ENCODE assay signal across 9 mouse cellular contexts in genomic region chr7:143480498-143480897, GRCm38 (mm10). TPM values are rescaled to one million over a fixed set of nuclear protein-coding genes. Genes with fewer than 3 reads are reported as not detected.
DNase-seq lines count a peak whose midpoint lies in the region; ATAC-seq and TF ChIP-seq lines count a peak whose summit lies in the region.
"Had no signal": no experiment of that assay in that cellular context is flagged by ENCODE, and none has a peak within 500 bp of the region (broad histone marks: within the 10 kb centered on the region; RNA-seq: fewer than 3 reads in every experiment).

No protein-coding gene starts in this region.

- H3K36me3 ChIP-seq in heart, postnatal 0 days (replicated peaks; ENCODE audit: control insufficient read depth, insufficient read depth, low read length) = no peaks in the 10 kb centered on the region
- no peaks in the 10 kb centered on the region for H3K36me3 ChIP-seq in lung, embryonic 14.5 days (ENCODE audit: insufficient read depth)
- H3K36me3 ChIP-seq: neural tube, embryonic 12.5 days had no signal

- TF ChIP-seq CTCF in bone marrow, adult 2 months (IDR thresholded peaks at IDR 0.05; ENCODE audit: control insufficient read depth, insufficient read depth, low read length) = peak; percentile 69; the same call in 1 of the 2 replicates
- peak; percentile 66 for TF ChIP-seq CTCF in heart, postnatal 0 days (IDR thresholded peaks at IDR 0.05; ENCODE audit: low read depth)
- TF ChIP-seq CTCF in lung, embryonic 14.5 days (IDR thresholded peaks at IDR 0.05; ENCODE audit: low read depth) = peak; percentile 80

- no peak for TF ChIP-seq EP300 in heart, postnatal 0 days (IDR thresholded peaks at IDR 0.05; ENCODE audit: low read depth)

- H3K4me3 ChIP-seq in bone marrow, adult 2 months (replicated peaks; ENCODE audit: control insufficient read depth, low read depth, low read length) = no peak overlapping the region
- no peak overlapping the region for H3K4me3 ChIP-seq in heart, postnatal 0 days (ENCODE audit: low read depth, low read length)
- no peak overlapping the region for H3K4me3 ChIP-seq in lung, embryonic 14.5 days (ENCODE audit: low read depth, low read length)
- H3K4me3 ChIP-seq: neural tube, embryonic 12.5 days had no signal

- no peak overlapping the region for H3K4me2 ChIP-seq in heart, postnatal 0 days (ENCODE audit: low read depth, low read length)
- no peak overlapping the region for H3K4me2 ChIP-seq in lung, embryonic 14.5 days
- H3K4me2 ChIP-seq: neural tube, embryonic 12.5 days had no signal

- H3K9ac ChIP-seq in heart, postnatal 0 days (replicated peaks; ENCODE audit: low read depth, low read length) = no peak overlapping the region
- no peak overlapping the region for H3K9ac ChIP-seq in lung, embryonic 14.5 days
- H3K9ac ChIP-seq: neural tube, embryonic 12.5 days had no signal

- 27% methylated on average over 13 of the region's 13 CpGs for WGBS in bone marrow, adult 2 months
- 23% methylated on average over 13 of the region's 13 CpGs for WGBS in heart, postnatal 0 days
- WGBS in lung, embryonic 14.5 days = 25% methylated on average over 13 of the region's 13 CpGs

- no peak for TF ChIP-seq POLR2A in bone marrow, adult 2 months (IDR thresholded peaks at IDR 0.05; ENCODE audit: borderline replicate concordance, control insufficient read depth, low read depth, low read length)

- no peaks in the 10 kb centered on the region for H3K9me3 ChIP-seq in heart, postnatal 0 days (replicated peaks; ENCODE audit: control insufficient read depth, low read length)
- no peaks in the 10 kb centered on the region for H3K9me3 ChIP-seq in lung, embryonic 14.5 days (ENCODE audit: low read depth, low read length)
- H3K9me3 ChIP-seq: neural tube, embryonic 12.5 days had no signal

- intact Hi-C loops in left cerebral cortex, postnatal 36 days (cut with DNase I) = loop anchor here (1.0 to 10.0 kb wide), 2 partner anchors 26 to 274 kb away; partner anchors contain the start of gene Osbpl5

- peak; percentile 27; the same call in 1 of the 2 replicates for ATAC-seq in heart, postnatal 0 days (ENCODE audit: insufficient read depth, low read depth)
- ATAC-seq in lung, embryonic 14.5 days (ENCODE audit: insufficient read depth) = peak; percentile 44; the same call in 1 of the 2 replicates

- no peak overlapping the region for H3K27ac ChIP-seq in bone marrow, adult 2 months (ENCODE audit: control insufficient read depth, insufficient read depth, low read depth, low read length, poor library complexity)
- no peak overlapping the region for H3K27ac ChIP-seq in heart, postnatal 0 days (ENCODE audit: low read depth)
- no peak overlapping the region for H3K27ac ChIP-seq in lung, embryonic 14.5 days (ENCODE audit: low read depth)
- H3K27ac ChIP-seq: neural tube, embryonic 12.5 days had no signal

- peak; percentile 66 to 88 for DNase-seq in adrenal gland, adult (ENCODE audit: inconsistent age in 2 of 2, low spot score in 1 of 2)
- DNase-seq in adrenal gland, postnatal 4 days (ENCODE audit: low spot score in 2 of 2) = no peak
- DNase-seq in left cerebral cortex, adult 18-20 months (ENCODE audit: low spot score in 2 of 2) = peak; percentile 35 to 64
- no peak for DNase-seq in left cerebral cortex, postnatal 36 days (ENCODE audit: low spot score in 2 of 2)
- peak; percentile 46 for DNase-seq in heart, postnatal 0 days (ENCODE audit: low spot score)
- peak; percentile 79 for DNase-seq in lung, embryonic 14.5 days
- peak; percentile 88 for DNase-seq in testis, postnatal 10 days (ENCODE audit: low spot score)

- H3K4me1 ChIP-seq in bone marrow, adult 2 months (ENCODE audit: control insufficient read depth, insufficient read depth, low read length) = no peaks in the 10 kb centered on the region
- no peaks in the 10 kb centered on the region for H3K4me1 ChIP-seq in heart, postnatal 0 days (ENCODE audit: control insufficient read depth, insufficient read depth)
- no peaks in the 10 kb centered on the region for H3K4me1 ChIP-seq in lung, embryonic 14.5 days (ENCODE audit: insufficient read depth)

- H3K27me3 ChIP-seq in heart, postnatal 0 days (ENCODE audit: control insufficient read depth, insufficient read depth, low read length) = peaks cover 19% of the 10 kb centered on the region; the same call in 1 of the 2 replicates
- no peaks in the 10 kb centered on the region for H3K27me3 ChIP-seq in lung, embryonic 14.5 days (ENCODE audit: insufficient read depth, low read length)

RNA-seq across cellular contexts. Expression of gene Slc22a18, which starts 7.0 kb away (rescaled TPM):
- 1 to 10 TPM; 5.5 to 7.0 TPM for total RNA-seq in adrenal gland, postnatal 4 days (2021)
- under 1 TPM; 0.68 to 0.86 TPM for total RNA-seq in left cerebral cortex, adult 18-20 months (2021)
- total RNA-seq in left cerebral cortex, postnatal 36 days (2021) = under 1 TPM; 0.34 to 0.89 TPM
- polyA plus RNA-seq in bone marrow, adult 2 months (2011; ENCODE audit: insufficient read depth, insufficient read length, low replicate concordance, missing spikeins) = 3.3 TPM in 1 of 2 replicates, not detected in the other
- 0.27 TPM in 1 of 2 replicates, not detected in the other for total RNA-seq in heart, postnatal 0 days (2014; rRNA removed; ENCODE audit: low replicate concordance)
- 0.60 and 0.93 TPM in 2 replicates for polyA plus RNA-seq in heart, postnatal 0 days (2015; fragmentation: Nextera tagmentation; extraction: Ambion mirVana)
- 0.91 and 1.4 TPM in 2 replicates for polyA plus RNA-seq in lung, embryonic 14.5 days (2014; fragmentation: Nextera tagmentation; extraction: Ambion mirVana)

RNA-seq across cellular contexts. Expression of gene Cdkn1c, which starts 19.6 kb away (rescaled TPM):
- 1,000 to 10,000 TPM; 1,384 to 1,531 TPM for total RNA-seq in adrenal gland, postnatal 4 days (2021)
- total RNA-seq in left cerebral cortex, adult 18-20 months (2021) = 10 to 100 TPM; 11.9 to 13.3 TPM
- total RNA-seq in left cerebral cortex, postnatal 36 days (2021) = 10 to 100 TPM; 11.9 to 14.2 TPM
- polyA plus RNA-seq in bone marrow, adult 2 months (2011; ENCODE audit: insufficient read depth, insufficient read length, low replicate concordance, missing spikeins) = 4.3 and 8.0 TPM in 2 replicates
- 94.6 and 143 TPM in 2 replicates for total RNA-seq in heart, postnatal 0 days (2014; rRNA removed; ENCODE audit: low replicate concordance)
- 81.3 and 97.4 TPM in 2 replicates for polyA plus RNA-seq in heart, postnatal 0 days (2015; fragmentation: Nextera tagmentation; extraction: Ambion mirVana)
- polyA plus RNA-seq in lung, embryonic 14.5 days (2014; fragmentation: Nextera tagmentation; extraction: Ambion mirVana) = 587 and 596 TPM in 2 replicates

RNA-seq across cellular contexts. Expression of gene Phlda2, which starts 22.5 kb away (rescaled TPM):
- total RNA-seq in adrenal gland, postnatal 4 days (2021) = 1 to 10 TPM; 2.9 to 5.6 TPM
- total RNA-seq in left cerebral cortex, adult 18-20 months (2021) = not detected
- total RNA-seq in left cerebral cortex, postnatal 36 days (2021) = not detected
- polyA plus RNA-seq in bone marrow, adult 2 months (2011; ENCODE audit: insufficient read depth, insufficient read length, low replicate concordance, missing spikeins) = 9.1 TPM in 1 of 2 replicates, not detected in the other
- total RNA-seq in heart, postnatal 0 days (2014; rRNA removed; ENCODE audit: low replicate concordance) = 1.0 TPM in 1 of 2 replicates, not detected in the other
- polyA plus RNA-seq in heart, postnatal 0 days (2015; fragmentation: Nextera tagmentation; extraction: Ambion mirVana) = not detected in 2 replicates
- polyA plus RNA-seq in lung, embryonic 14.5 days (2014; fragmentation: Nextera tagmentation; extraction: Ambion mirVana) = 2.9 and 3.9 TPM in 2 replicates

Comparison
In these comparisons a context has a peak if more than half of its experiments do, and no peak if none do; other contexts are left out.
1. DNase-seq: peak in adrenal gland, adult (2 of 2), left cerebral cortex, adult 18-20 months (2 of 2), heart, postnatal 0 days (single experiment), lung, embryonic 14.5 days (single experiment) and testis, postnatal 10 days (single experiment); none in adrenal gland, postnatal 4 days (0 of 2) and left cerebral cortex, postnatal 36 days (0 of 2).
2. Peak in every context shown above with its lines, with median percentiles within 50 percentile points of each other: CTCF ChIP-seq.